Mouse (Mus musculus): ENCODE measurements around the gene Sohlh2.

DNA sequence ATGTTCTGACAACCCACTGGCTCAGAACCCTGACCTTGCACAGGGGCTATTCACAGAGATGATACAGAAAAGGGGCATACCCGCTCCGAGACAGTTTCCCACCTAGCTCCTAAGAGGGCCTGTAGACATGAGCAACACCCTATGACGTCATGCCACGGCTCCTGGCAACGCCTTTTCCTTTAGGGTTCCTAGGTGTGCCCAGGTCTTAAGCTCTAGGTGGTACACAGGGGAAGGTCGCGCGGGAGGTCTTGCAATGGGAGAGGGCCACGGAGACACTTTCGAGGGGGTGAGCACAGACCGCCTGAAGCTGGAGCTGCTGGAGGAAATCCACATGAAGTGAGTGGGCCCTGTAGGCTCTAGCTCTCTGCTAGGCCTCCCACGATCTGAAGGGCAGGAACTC, 42.0 kb upstream of the Sohlh2 start:
- no peak for TF ChIP-seq CTCF (conservative IDR thresholded peaks at IDR 0.05 in 1 of 2, IDR thresholded peaks at IDR 0.05 in 1 of 2; ENCODE audit: low read depth in 2 of 2, low read length in 2 of 2)
- TF ChIP-seq POLR2A (IDR thresholded peaks at IDR 0.05; ENCODE audit: low read depth, low read length): no peak
- no peak for TF ChIP-seq ZMIZ1 (IDR thresholded peaks at IDR 0.05; ENCODE audit: low read depth, low read length)
- no peak for TF ChIP-seq MYC (IDR thresholded peaks at IDR 0.05; ENCODE audit: low read depth, low read length)

All from CH12.LX (cell line).